Mouse (Mus musculus): ENCODE results near the gene Filip1l.

- no peak for TF ChIP-seq CTCF (conservative IDR thresholded peaks at IDR 0.05; ENCODE audit: insufficient read depth, insufficient read length, low read depth, low read length)
- no peak for TF ChIP-seq POLR2A (IDR thresholded peaks at IDR 0.05; ENCODE audit: low read depth, low read length)
Measured at GRCm38 (mm10) chr16:57396249-57396648, 43.4 kb downstream of the Filip1l start.

Measured in kidney, adult 2 months (tissue).